Mouse (Mus musculus) Patski (cell line): ENCODE data around the gene Cryaa. TPM values are rescaled to one million over a fixed set of nuclear protein-coding genes. Genes with fewer than 3 reads are reported as not detected.
"Not testable (repeated sequence)": the region's sequence is repeated elsewhere in the genome, so short reads cannot be mapped to it uniquely, and the experiment has no call there.

Experiments used
- ATAC-seq: fragments of 100-300 bp; one replicate; pipeline ENCODE4 v1.8.0; 2021
- CTCF ChIA-PET: fragments of 350-600 bp; sonication (Branson Sonifier 250); formaldehyde crosslinking; loops from one replicate; lab custom pipeline; 2022; ENCODE audit warnings: inconsistent platforms; lab: Charles Lee
- POLR2A ChIA-PET: fragments of 350-600 bp; sonication (Branson Sonifier 250); formaldehyde crosslinking; loops from one replicate; lab custom pipeline; 2022; ENCODE audit warnings: antibody characterized with exemption, inconsistent platforms; lab: Charles Lee
- DNase-seq: peaks from one replicate; pipeline ENCODE4 v3.0.0-alpha.2; 2011; ENCODE audit warnings: low read depth, low spot score
- H3K27me3 ChIP-seq: fragments of 371-371 bp; one replicate; pipeline ENCODE4 v1.5.1; 2021
- CTCF ChIP-seq: fragments of 100-300 bp; IDR thresholded peaks from one replicate; pipeline ENCODE4 v1.5.1; 2021
- in situ Hi-C: fragments of 300-500 bp; cut with MboI; formaldehyde crosslinking; loops from 3 replicates; pipeline ENCODE4 v1.11.1; 2018; ENCODE audit warnings: low pct_unique_long_range_greater_than_20kb, mixed read lengths
- polyA plus RNA-seq: library from polyadenylated mRNA; unstranded; gene quantifications from one replicate; pipeline ENCODE4 v1.2.3, GENCODE M21; 2021

Cryaa gene
- polyA plus RNA-seq, 1 experiment from 2014 or later: not detected

DNA sequence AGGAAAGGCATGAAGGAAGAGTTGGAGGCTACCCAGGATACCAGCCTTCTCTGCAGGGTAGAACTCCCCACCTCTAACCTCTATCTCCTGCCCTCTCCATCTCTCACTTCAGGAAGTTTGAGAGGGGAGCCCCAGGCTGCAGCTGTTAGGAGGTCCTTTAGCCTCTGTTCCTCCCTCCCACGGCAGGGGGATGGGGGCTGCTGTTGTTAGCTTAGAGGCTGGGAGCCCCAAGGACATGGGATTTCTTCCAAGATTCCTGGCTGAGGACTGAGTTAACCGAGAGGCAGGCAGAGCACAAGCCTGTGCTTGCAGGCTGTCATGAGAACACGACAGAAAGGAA lies 8.6 kb downstream of the Cryaa start:
- CTCF ChIA-PET: interaction anchor here (0.7 to 1.3 kb wide), 6 partner anchors 9 to 341 kb away, joined by 3 to 7 read pairs (median 4); no protein-coding TSS in a partner anchor
- ATAC-seq (peak; percentile 11), DNase-seq (no peak)
- no peaks in the 10 kb centered on the region for H3K27me3 ChIP-seq
- in situ Hi-C loops: loop anchor here (5.0 to 25.0 kb wide), 3 partner anchors 171 to 801 kb away; partner anchors contain the start of gene Sik1
- no peak for TF ChIP-seq CTCF
- POLR2A ChIA-PET: no interaction called here

DNA sequence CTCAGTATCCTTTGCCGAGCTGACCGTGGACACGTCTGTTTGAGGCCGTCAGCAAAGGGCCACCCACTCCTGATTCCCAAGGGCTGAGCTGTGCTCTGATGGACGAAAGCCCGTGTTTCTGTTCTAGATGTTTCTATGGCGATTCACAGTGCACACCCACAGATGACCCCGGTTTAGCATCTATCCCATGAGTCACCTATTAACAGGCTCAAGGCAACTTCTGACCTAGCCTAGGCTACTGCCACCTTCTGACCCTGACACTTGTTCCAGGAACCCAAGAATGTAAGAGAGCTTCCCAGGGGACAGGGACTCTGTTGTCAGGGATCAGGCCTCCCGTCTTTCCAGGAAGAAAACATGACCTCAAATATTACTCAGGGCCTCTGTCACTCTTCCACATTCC lies 10.5 kb downstream of the Cryaa start:
- no peak for ATAC-seq
- POLR2A ChIA-PET: no interaction called here
- CTCF ChIA-PET: no interaction called here
- TF ChIP-seq CTCF: no peak
- no peaks in the 10 kb centered on the region for H3K27me3 ChIP-seq
- no peak for DNase-seq
- in situ Hi-C loops: loop anchor here (5.0 to 25.0 kb wide), 3 partner anchors 169 to 799 kb away; partner anchors contain the start of gene Sik1

DNA sequence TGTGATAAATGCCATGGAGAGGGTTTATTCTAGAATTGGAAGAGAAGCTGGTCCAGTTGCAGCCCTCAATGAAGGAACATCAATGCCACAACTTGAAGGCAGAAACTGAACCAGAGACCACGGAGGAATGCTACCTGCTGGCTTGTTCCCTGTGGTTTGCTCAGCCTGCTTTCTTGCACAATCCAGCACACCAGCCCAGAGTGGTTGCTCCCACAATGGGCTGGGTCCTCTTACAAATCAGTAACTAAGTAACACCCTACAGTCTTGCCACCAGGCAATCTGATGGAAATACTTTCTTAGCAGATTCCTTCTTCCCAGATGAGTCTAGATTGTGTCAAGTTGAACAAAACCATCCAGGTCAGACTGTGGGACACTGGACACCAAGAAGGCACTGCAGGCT lies 12.0 kb downstream of the Cryaa start:
- ATAC-seq (no peak), DNase-seq (no peak)
- H3K27me3 ChIP-seq: no peaks in the 10 kb centered on the region
- in situ Hi-C loops: loop anchor here (5.0 to 25.0 kb wide), 5 partner anchors 93 to 798 kb away; partner anchors contain the start of gene Sik1
- TF ChIP-seq CTCF: no peak
- POLR2A ChIA-PET: interaction anchor here (1.1 kb wide), 1 partner anchor 165 kb away, joined by 5 read pairs; no protein-coding TSS in a partner anchor
- CTCF ChIA-PET: interaction anchor here (1.3 kb wide), 1 partner anchor 334 kb away, joined by 3 read pairs; no protein-coding TSS in a partner anchor

GRCm38 (mm10) chr17:31692918-31693317 lies 15.3 kb downstream of the Cryaa start:
- ATAC-seq (no peak), DNase-seq (no peak)
- ChIA-PET POLR2A (no interaction called here), CTCF (interaction anchor here (0.7 to 1.5 kb wide), 6 partner anchors 13 to 330 kb away, joined by 3 to 6 read pairs (median 4); no protein-coding TSS in a partner anchor)
- in situ Hi-C loops: loop anchor here (5.0 to 25.0 kb wide), 3 partner anchors 89 to 794 kb away; no protein-coding TSS in a partner anchor
- no peaks in the 10 kb centered on the region for H3K27me3 ChIP-seq
- no peak for TF ChIP-seq CTCF

GRCm38 (mm10) chr17:31693330-31694022 lies 15.9 kb downstream of the Cryaa start:
- no peaks in the 10 kb centered on the region for H3K27me3 ChIP-seq
- POLR2A ChIA-PET: no interaction called here
- CTCF ChIA-PET: interaction anchor here (0.7 to 1.5 kb wide), 6 partner anchors 13 to 330 kb away, joined by 3 to 6 read pairs (median 4); no protein-coding TSS in a partner anchor
- DNase-seq (no peak), ATAC-seq (peak; percentile 45)
- in situ Hi-C loops: loop anchor here (5.0 to 25.0 kb wide), 3 partner anchors 89 to 794 kb away; no protein-coding TSS in a partner anchor
- TF ChIP-seq CTCF: peak; percentile 84

DNA sequence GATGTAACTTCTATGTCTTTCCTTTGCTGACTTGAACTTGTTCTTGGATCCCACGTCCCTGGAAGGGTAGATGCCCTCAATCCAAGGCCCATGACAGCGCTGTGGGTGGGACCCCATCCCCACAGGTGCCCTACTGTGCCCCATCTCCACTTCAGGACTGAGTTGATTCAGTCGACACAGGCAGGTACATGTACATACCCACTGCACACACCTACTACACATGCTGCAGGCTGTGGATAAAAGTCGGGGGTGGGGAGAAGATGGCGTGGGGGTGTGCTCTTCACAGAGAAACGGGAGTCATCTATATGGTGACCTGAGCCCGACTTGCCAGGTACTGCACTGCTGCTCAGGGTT lies 16.4 kb downstream of the Cryaa start:
- in situ Hi-C loops: loop anchor here (5.0 to 25.0 kb wide), 3 partner anchors 88 to 793 kb away; no protein-coding TSS in a partner anchor
- ChIA-PET CTCF (interaction anchor here (0.9 to 1.3 kb wide), 2 partner anchors 17 to 160 kb away, joined by 3 to 6 read pairs; partner anchors contain the start of gene Cryaa), POLR2A (no interaction called here)
- H3K27me3 ChIP-seq: no peaks in the 10 kb centered on the region
- DNase-seq (no peak), ATAC-seq (no peak)
- TF ChIP-seq CTCF: no peak

DNA sequence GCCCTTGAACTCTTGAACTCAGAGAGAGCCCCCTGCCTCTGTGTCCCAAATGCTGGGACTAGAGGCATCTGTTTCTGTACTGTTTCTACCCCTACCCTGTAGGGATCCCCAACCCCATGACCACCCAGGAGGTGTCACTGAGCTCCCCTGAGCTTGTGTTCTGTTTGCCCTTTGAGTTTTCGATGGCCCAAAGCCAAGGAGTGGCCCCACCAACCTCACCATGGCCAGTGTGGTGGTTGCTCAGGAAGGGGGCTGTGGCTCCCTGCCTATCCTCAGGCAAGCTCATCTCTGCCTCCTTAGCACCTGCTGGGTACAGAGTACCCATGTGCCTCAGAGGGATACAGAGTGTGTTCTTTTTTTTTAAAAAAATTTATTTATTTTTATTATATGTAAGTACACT lies 17.3 kb downstream of the Cryaa start:
- ChIA-PET POLR2A (no interaction called here), CTCF (interaction anchor here (0.9 to 1.0 kb wide), 2 partner anchors 9 to 17 kb away, joined by 3 read pairs; partner anchors contain the start of gene Cryaa)
- no peaks in the 10 kb centered on the region for H3K27me3 ChIP-seq
- no peak for TF ChIP-seq CTCF
- no peak for DNase-seq
- in situ Hi-C loops: loop anchor here (5.0 to 25.0 kb wide), 3 partner anchors 87 to 792 kb away; no protein-coding TSS in a partner anchor
- ATAC-seq: no peak

- POLR2A ChIA-PET, ATAC-seq, H3K27me3 ChIP-seq, DNase-seq: not testable (repeated sequence)
- CTCF ChIA-PET: interaction anchor here (1.0 kb wide), 1 partner anchor 9 kb away, joined by 3 read pairs; no protein-coding TSS in a partner anchor
- in situ Hi-C loops: loop anchor here (10.0 to 25.0 kb wide), 2 partner anchors 139 to 792 kb away; no protein-coding TSS in a partner anchor
These were observed 17.7 kb downstream of the Cryaa start for GRCm38 (mm10) chr17:31695356-31695755.

- in situ Hi-C loops: loop anchor here (10.0 to 25.0 kb wide), 2 partner anchors 136 to 789 kb away; no protein-coding TSS in a partner anchor
- ChIA-PET POLR2A (no interaction called here), CTCF (interaction anchor here (1.6 kb wide), 1 partner anchor 328 kb away, joined by 6 read pairs; no protein-coding TSS in a partner anchor)
- H3K27me3 ChIP-seq: no peaks in the 10 kb centered on the region
- no peak for ATAC-seq
- no peak for TF ChIP-seq CTCF
- DNase-seq: no peak
These were observed 20.7 kb downstream of the Cryaa start for GRCm38 (mm10) chr17:31698347-31698746.

DNA sequence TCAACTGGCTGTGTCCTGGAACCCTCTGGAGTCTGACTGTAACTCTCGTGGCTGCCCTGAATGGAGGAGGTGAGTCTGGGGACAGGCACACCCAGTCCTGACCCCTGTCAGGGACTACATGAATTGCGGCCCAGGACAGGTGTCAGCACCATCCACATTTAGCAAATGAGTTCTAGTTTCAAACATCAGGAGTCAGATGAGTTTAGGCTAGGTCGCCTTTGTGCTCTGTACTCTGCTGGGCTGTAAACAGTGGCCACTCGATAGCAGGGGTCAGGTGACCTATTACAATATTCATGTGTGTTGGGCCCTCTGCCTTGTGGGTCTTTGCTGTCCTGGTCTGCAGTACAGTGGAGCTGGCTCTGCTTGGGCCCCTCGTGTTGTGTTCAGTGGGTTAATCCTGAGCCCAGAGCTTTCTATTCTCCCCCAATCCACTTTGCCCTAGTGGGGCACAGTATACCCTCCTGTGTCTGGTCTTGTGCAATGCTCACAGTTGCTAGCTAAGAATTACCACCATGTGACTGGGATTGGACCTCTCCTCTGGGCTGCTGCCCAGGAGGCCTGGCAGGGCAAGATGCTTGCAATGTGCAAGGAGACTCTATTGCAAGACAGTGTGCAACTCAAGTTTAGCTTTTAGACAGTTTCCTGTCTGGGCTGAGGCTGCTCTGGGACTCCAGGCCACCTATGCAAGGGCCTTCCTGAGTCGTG lies 25.8 kb downstream of the Cryaa start:
- ATAC-seq: peak; percentile 62

More for the DNA sequence above, 25.8 kb downstream of the Cryaa start:
- no peak for DNase-seq
- H3K27me3 ChIP-seq: no peaks in the 10 kb centered on the region
- ChIA-PET POLR2A (no interaction called here), CTCF (interaction anchor here (1.1 to 1.6 kb wide), 2 partner anchors 13 to 325 kb away, joined by 4 read pairs; no protein-coding TSS in a partner anchor)
- in situ Hi-C loops: no loop called here
- no peak for TF ChIP-seq CTCF
